Mouse (Mus musculus) ES-E14 (cell line): ENCODE measurements around the gene 4930524J08Rik. TPM values are rescaled to one million over a fixed set of nuclear protein-coding genes. Genes with fewer than 3 reads are reported as not detected.

ENCODE experiments used
- DNase-seq: peaks from one replicate; pipeline ENCODE4 v3.0.0-alpha.2; 2013; ENCODE audit warnings: low read depth, low spot score
- H3K27ac ChIP-seq: 2 replicates; pipeline ENCODE4 v1.5.1; 2012; ENCODE audit warnings: low read depth, mild to moderate bottlenecking, low read length, moderate library complexity, mixed read lengths; ENCODE audit not compliant: poor library complexity, insufficient read depth, severe bottlenecking
- H3K36me3 ChIP-seq: 2 replicates; pipeline ENCODE4 v1.6.1; 2012; ENCODE audit warnings: mild to moderate bottlenecking, low read length, moderate library complexity, mixed read lengths; ENCODE audit not compliant: control insufficient read depth, poor library complexity, insufficient read depth, severe bottlenecking
- H3K4me1 ChIP-seq, 2 experiments: fragments of 150-350 bp in 1 of 2; sonication (generic) in 1 of 2; 2 replicates each; pipeline ENCODE4 v1.6.1; 2012; ENCODE audit warnings: low read length in 2 of 2, mild to moderate bottlenecking in 1 of 2, mixed read lengths in 1 of 2; ENCODE audit not compliant: control insufficient read depth in 2 of 2, insufficient read depth in 2 of 2, poor library complexity in 1 of 2
- H3K4me3 ChIP-seq, 2 experiments: fragments of 150-350 bp in 1 of 2; sonication (generic) in 1 of 2; 2 replicates each; pipeline ENCODE4 v1.5.1; 2012; ENCODE audit warnings: low read length in 2 of 2, low read depth in 1 of 2, mild to moderate bottlenecking in 1 of 2, mixed read lengths in 1 of 2; ENCODE audit not compliant: insufficient read depth in 1 of 2, poor library complexity in 1 of 2, severe bottlenecking in 1 of 2
- H3K9ac ChIP-seq: 2 replicates; pipeline ENCODE4 v1.6.1; 2012; ENCODE audit warnings: low read depth, mild to moderate bottlenecking, low read length, mixed read lengths; ENCODE audit not compliant: poor library complexity, insufficient read depth, severe bottlenecking
- H3K9me3 ChIP-seq: fragments of 150-350 bp; sonication (generic); 2 replicates; pipeline ENCODE4 v1.6.1; 2012; ENCODE audit warnings: low read depth, mild to moderate bottlenecking, low read length; ENCODE audit not compliant: control insufficient read depth, insufficient read depth
- CHD2 ChIP-seq: IDR thresholded peaks from 2 replicates; pipeline ENCODE4 v1.6.1; 2014; ENCODE audit warnings: mild to moderate bottlenecking, low read depth, low read length, inconsistent platforms
- HCFC1 ChIP-seq: IDR thresholded peaks from 2 replicates; pipeline ENCODE4 v1.6.1; 2012; ENCODE audit warnings: low read length, inconsistent platforms, borderline replicate concordance; ENCODE audit not compliant: insufficient read depth
- MAFK ChIP-seq: IDR thresholded peaks from 2 replicates; pipeline ENCODE4 v1.6.1; 2014; ENCODE audit warnings: mild to moderate bottlenecking, low read depth, low read length, inconsistent platforms; ENCODE audit not compliant: insufficient read depth
- ZC3H11A ChIP-seq: IDR thresholded peaks from 2 replicates; pipeline ENCODE4 v1.6.1; 2012; ENCODE audit warnings: low read depth, mild to moderate bottlenecking, inconsistent platforms, low read length, borderline replicate concordance
- ZNF384 ChIP-seq: IDR thresholded peaks from 2 replicates; pipeline ENCODE4 v1.6.1; 2012; ENCODE audit warnings: low read depth, low read length, inconsistent platforms
- in situ Hi-C, 2 experiments: fragments of 600-800 bp; cut with MboI; formaldehyde crosslinking; loops; one replicate each; pipeline ENCODE4 v1.15.1; 2025; ENCODE audit warnings: low sequenced_read_pairs in 2 of 2, inconsistent platforms in 1 of 2; ENCODE audit not compliant: unreplicated experiment in 2 of 2
- total RNA-seq: library from RNA; depleted of rRNA; stranded (reverse); fragments of 300-350 nt; gene quantifications from 2 replicates; pipeline ENCODE4 v1.2.3, GENCODE M21; 2012

Gene 4930524J08Rik
- total RNA-seq, 1 experiment = 3.3 TPM

DNA sequence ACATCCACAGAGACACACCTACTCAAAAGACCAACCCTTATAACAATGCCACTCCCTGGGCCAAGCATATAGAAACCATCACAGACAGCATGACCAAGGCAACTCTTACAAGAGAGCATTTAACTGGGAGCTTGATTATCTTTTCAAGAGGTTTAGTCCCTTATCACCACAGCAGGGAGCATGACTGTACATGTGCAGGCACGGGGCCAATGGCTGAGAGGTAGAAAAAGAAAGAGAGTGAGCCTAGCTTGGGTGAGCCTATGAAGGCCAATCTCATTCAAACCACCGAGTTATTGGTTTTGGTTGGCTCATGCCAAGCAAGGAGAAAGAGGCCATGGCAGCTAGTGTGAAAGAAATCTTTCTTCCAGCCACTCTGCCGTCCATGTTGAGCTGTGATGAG is 26.6 kb downstream of the 4930524J08Rik start:
- no peak overlapping the region for H3K4me3 ChIP-seq
- H3K27ac ChIP-seq = no peak overlapping the region
- H3K36me3 ChIP-seq = no peaks in the 10 kb centered on the region
- in situ Hi-C loops = no loop called here
- H3K9me3 ChIP-seq = no peaks in the 10 kb centered on the region
- no peak for TF ChIP-seq ZNF384
- TF ChIP-seq HCFC1 = no peak
- TF ChIP-seq MAFK = no peak
- TF ChIP-seq CHD2 = no peak
- no peak for TF ChIP-seq ZC3H11A
- no peak for DNase-seq
- H3K4me1 ChIP-seq = no peaks in the 10 kb centered on the region
- H3K9ac ChIP-seq = no peak overlapping the region

DNA sequence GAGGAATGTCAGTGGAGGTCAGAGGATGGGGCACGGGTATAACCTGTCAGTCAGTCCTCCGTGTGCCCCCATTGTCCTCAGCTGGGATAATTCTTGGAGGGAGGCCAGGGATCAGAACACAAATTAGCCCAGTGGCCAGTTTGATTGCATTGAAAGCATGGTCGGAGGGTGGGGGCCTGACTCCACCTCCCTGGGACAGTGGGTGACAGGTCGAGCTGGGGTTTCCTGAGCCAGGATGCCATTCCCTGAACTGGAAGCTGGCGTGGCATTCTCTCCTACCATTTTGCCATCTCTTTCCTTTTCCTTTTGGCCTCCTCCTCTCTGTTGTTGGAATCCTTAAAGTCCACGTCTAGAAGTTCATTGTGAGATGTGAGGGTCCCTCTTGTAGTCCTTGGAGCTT is 27.0 kb downstream of the 4930524J08Rik start:
- Histone ChIP-seq H3K9ac (no peak overlapping the region), H3K36me3 (no peaks in the 10 kb centered on the region), H3K27ac (no peak overlapping the region), H3K9me3 (no peaks in the 10 kb centered on the region), H3K4me3 (no peak overlapping the region), H3K4me1 (no peaks in the 10 kb centered on the region)
- DNase-seq = no peak
- in situ Hi-C loops = no loop called here
- TF ChIP-seq ZNF384 (no peak), HCFC1 (no peak), CHD2 (no peak), ZC3H11A (no peak), MAFK (no peak)

- no peaks in the 10 kb centered on the region for H3K9me3 ChIP-seq
- no peak for DNase-seq
- no peaks in the 10 kb centered on the region for H3K4me1 ChIP-seq
- no peaks in the 10 kb centered on the region for H3K36me3 ChIP-seq
- no peak overlapping the region for H3K4me3 ChIP-seq
- TF ChIP-seq MAFK = no peak
- TF ChIP-seq CHD2 = no peak
- TF ChIP-seq ZC3H11A = no peak
- TF ChIP-seq ZNF384 = no peak
- TF ChIP-seq HCFC1 = no peak
- in situ Hi-C loops = no loop called here
- no peak overlapping the region for H3K27ac ChIP-seq
- H3K9ac ChIP-seq = no peak overlapping the region
These were observed 27.6 kb downstream of the 4930524J08Rik start for GRCm38 (mm10) chr5:100006324-100007039.

- peak; percentile 82 for DNase-seq
- in situ Hi-C loops = no loop called here
These were observed 28.1 kb downstream of the 4930524J08Rik start for GRCm38 (mm10) chr5:100007040-100007375.

GRCm38 (mm10) chr5:100008485-100008884 is 29.6 kb downstream of the 4930524J08Rik start:
- no peak for TF ChIP-seq MAFK
- no peak for TF ChIP-seq HCFC1
- no peak for TF ChIP-seq CHD2
- TF ChIP-seq ZNF384 = no peak
- no peak for TF ChIP-seq ZC3H11A
- no peaks in the 10 kb centered on the region for H3K4me1 ChIP-seq
- in situ Hi-C loops = no loop called here
- H3K9me3 ChIP-seq = no peaks in the 10 kb centered on the region
- no peaks in the 10 kb centered on the region for H3K36me3 ChIP-seq
- peak; percentile 33 for DNase-seq
- no peak overlapping the region for H3K27ac ChIP-seq
- no peak overlapping the region for H3K4me3 ChIP-seq
- H3K9ac ChIP-seq = no peak overlapping the region

More at GRCm38 (mm10) chr5:100007040-100007375, 28.1 kb downstream of the 4930524J08Rik start:
- TF ChIP-seq CHD2 = no peak
- no peak for TF ChIP-seq ZC3H11A
- TF ChIP-seq HCFC1 = no peak
- TF ChIP-seq MAFK = no peak
- TF ChIP-seq ZNF384 = no peak
- Histone ChIP-seq H3K4me3 (no peak overlapping the region), H3K4me1 (no peaks in the 10 kb centered on the region), H3K36me3 (no peaks in the 10 kb centered on the region), H3K27ac (no peak overlapping the region), H3K9me3 (no peaks in the 10 kb centered on the region), H3K9ac (no peak overlapping the region)
